Mouse (Mus musculus): Measurements from ENCODE around the gene St7l. TPM values are rescaled to one million over a fixed set of nuclear protein-coding genes. Genes with fewer than 3 reads are reported as not detected.
A peak's percentile ranks its signal among the peaks of the same experiment; 100 is the strongest.
"Not testable (repeated sequence)": the region's sequence is repeated elsewhere in the genome, so short reads cannot be mapped to it uniquely, and the experiment has no call there.

The St7l gene
- polyA plus RNA-seq, 1 experiment from 2014 or later, result 41.1 TPM

DNA sequence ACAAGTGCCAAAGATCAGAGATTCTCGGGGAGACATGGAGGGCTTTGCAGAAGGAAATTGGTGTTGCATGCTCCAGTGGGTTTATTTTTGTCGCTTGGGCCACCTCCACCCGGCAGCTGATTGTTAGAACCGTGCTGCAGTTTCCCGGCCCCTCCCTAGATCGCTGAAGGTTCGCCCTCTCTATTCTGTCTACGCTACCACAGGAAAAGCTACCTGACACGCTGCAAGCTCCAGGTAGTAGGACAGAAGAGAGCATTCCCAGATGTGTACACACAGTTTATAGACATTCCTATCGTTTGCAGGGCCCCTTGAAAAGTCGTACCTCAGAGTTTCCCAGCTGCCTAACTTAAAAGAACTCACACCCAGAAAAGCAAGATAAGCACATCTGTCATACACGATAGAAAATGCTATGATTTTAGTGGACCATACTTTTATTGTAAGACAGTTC, 1.6 kb downstream of the St7l start:
- Histone ChIP-seq H3K9ac (ENCODE audit: low read depth, low read length) (peak overlapping the region; percentile 92), H3K36me3 (ENCODE audit: control insufficient read depth, insufficient read depth, low read length) (peaks cover 8% of the 10 kb centered on the region; the same call in 1 of the 2 replicates), H3K4me2 (replicated peaks; ENCODE audit: low read depth, low read length) (peak overlapping the region; percentile 54), H3K27ac (ENCODE audit: low read depth, low read length) (peak overlapping the region; percentile 96), H3K4me1 (ENCODE audit: control insufficient read depth, insufficient read depth, low read length) (peaks cover 18% of the 10 kb centered on the region), H3K27me3 (ENCODE audit: control insufficient read depth, insufficient read depth, low read length) (no peaks in the 10 kb centered on the region), H3K9me3 (ENCODE audit: control insufficient read depth, low read length) (no peaks in the 10 kb centered on the region), H3K4me3 (ENCODE audit: low read length) (peak overlapping the region; percentile 97)
- no peak for ATAC-seq (ENCODE audit: low FRiP score, low TSS enrichment)
- WGBS, result 2% methylated on average over 12 of the region's 12 CpGs

- peaks cover 18% of the 10 kb centered on the region for H3K4me1 ChIP-seq (ENCODE audit: control insufficient read depth, insufficient read depth, low read length)
- H3K27ac ChIP-seq (ENCODE audit: low read depth, low read length); H3K27me3 ChIP-seq (ENCODE audit: control insufficient read depth, insufficient read depth, low read length); ATAC-seq (ENCODE audit: low FRiP score, low TSS enrichment); H3K4me2 ChIP-seq (replicated peaks; ENCODE audit: low read depth, low read length); H3K9me3 ChIP-seq (ENCODE audit: control insufficient read depth, low read length); H3K9ac ChIP-seq (ENCODE audit: low read depth, low read length): not testable (repeated sequence)
- H3K4me3 ChIP-seq (ENCODE audit: low read length), result peak overlapping the region; percentile 97; the same call in 1 of the 2 replicates
- peaks cover 19% of the 10 kb centered on the region for H3K36me3 ChIP-seq (ENCODE audit: control insufficient read depth, insufficient read depth, low read length)
These were observed 2.9 kb downstream of the St7l start for GRCm38 (mm10) chr3:104866674-104867073.

GRCm38 (mm10) chr3:104869611-104870010, 5.8 kb downstream of the St7l start:
- Histone ChIP-seq H3K27me3 (ENCODE audit: control insufficient read depth, insufficient read depth, low read length) (no peaks in the 10 kb centered on the region), H3K4me3 (ENCODE audit: low read length) (no peak overlapping the region), H3K9ac (ENCODE audit: low read depth, low read length) (no peak overlapping the region), H3K36me3 (ENCODE audit: control insufficient read depth, insufficient read depth, low read length) (peaks cover 48% of the 10 kb centered on the region), H3K4me1 (ENCODE audit: control insufficient read depth, insufficient read depth, low read length) (peaks cover 9% of the 10 kb centered on the region), H3K27ac (ENCODE audit: low read depth, low read length) (no peak overlapping the region), H3K9me3 (ENCODE audit: control insufficient read depth, low read length) (no peaks in the 10 kb centered on the region), H3K4me2 (replicated peaks; ENCODE audit: low read depth, low read length) (no peak overlapping the region)
- no peak for ATAC-seq (ENCODE audit: low FRiP score, low TSS enrichment)

GRCm38 (mm10) chr3:104888585-104888984, 24.8 kb downstream of the St7l start:
- Histone ChIP-seq H3K4me3 (ENCODE audit: low read length) (no peak overlapping the region), H3K27ac (ENCODE audit: low read depth, low read length) (no peak overlapping the region), H3K36me3 (ENCODE audit: control insufficient read depth, insufficient read depth, low read length) (peaks cover 41% of the 10 kb centered on the region; the same call in 1 of the 2 replicates), H3K9me3 (ENCODE audit: control insufficient read depth, low read length) (no peaks in the 10 kb centered on the region), H3K9ac (ENCODE audit: low read depth, low read length) (no peak overlapping the region), H3K4me2 (replicated peaks; ENCODE audit: low read depth, low read length) (no peak overlapping the region), H3K4me1 (ENCODE audit: control insufficient read depth, insufficient read depth, low read length) (no peaks in the 10 kb centered on the region), H3K27me3 (ENCODE audit: control insufficient read depth, insufficient read depth, low read length) (no peaks in the 10 kb centered on the region)
- 85% methylated on average over 3 of the region's 3 CpGs for WGBS
- ATAC-seq (ENCODE audit: low FRiP score, low TSS enrichment), result no peak

DNA sequence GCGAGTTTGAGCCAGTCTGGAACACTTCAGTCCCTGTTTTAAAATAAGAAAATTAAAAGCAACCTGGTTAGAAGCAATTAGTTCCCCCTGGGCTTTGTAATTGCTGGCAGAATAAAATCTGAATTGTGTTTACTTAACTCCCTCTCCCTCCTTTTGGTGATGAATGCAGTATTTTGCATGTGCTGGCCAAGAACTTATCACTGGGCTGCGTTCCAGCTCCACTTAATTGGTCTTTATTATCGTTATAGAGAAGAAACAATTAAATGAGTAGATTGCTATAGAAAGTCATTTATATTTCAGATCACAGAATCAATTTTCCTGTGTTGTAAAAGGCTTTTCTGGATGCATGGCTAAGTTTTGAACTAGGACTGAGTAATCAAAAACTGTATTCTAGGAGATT, 32.3 kb downstream of the St7l start:
- Histone ChIP-seq H3K4me1 (ENCODE audit: control insufficient read depth, insufficient read depth, low read length) (no peaks in the 10 kb centered on the region), H3K9ac (ENCODE audit: low read depth, low read length) (no peak overlapping the region), H3K4me2 (replicated peaks; ENCODE audit: low read depth, low read length) (no peak overlapping the region), H3K27ac (ENCODE audit: low read depth, low read length) (no peak overlapping the region), H3K9me3 (ENCODE audit: control insufficient read depth, low read length) (no peaks in the 10 kb centered on the region), H3K4me3 (ENCODE audit: low read length) (no peak overlapping the region), H3K27me3 (ENCODE audit: control insufficient read depth, insufficient read depth, low read length) (no peaks in the 10 kb centered on the region), H3K36me3 (ENCODE audit: control insufficient read depth, insufficient read depth, low read length) (peaks cover 57% of the 10 kb centered on the region)
- 92% methylated on average over 3 of the region's 3 CpGs for WGBS
- no peak for ATAC-seq (ENCODE audit: low FRiP score, low TSS enrichment)

- Histone ChIP-seq H3K4me3 (ENCODE audit: low read length) (no peak overlapping the region), H3K27me3 (ENCODE audit: control insufficient read depth, insufficient read depth, low read length) (no peaks in the 10 kb centered on the region), H3K4me1 (ENCODE audit: control insufficient read depth, insufficient read depth, low read length) (no peaks in the 10 kb centered on the region), H3K27ac (ENCODE audit: low read depth, low read length) (no peak overlapping the region), H3K36me3 (ENCODE audit: control insufficient read depth, insufficient read depth, low read length) (peaks cover 39% of the 10 kb centered on the region), H3K4me2 (replicated peaks; ENCODE audit: low read depth, low read length) (no peak overlapping the region), H3K9ac (ENCODE audit: low read depth, low read length) (no peak overlapping the region), H3K9me3 (ENCODE audit: control insufficient read depth, low read length) (no peaks in the 10 kb centered on the region)
- WGBS, result 90% methylated on average over 4 of the region's 4 CpGs
- ATAC-seq (ENCODE audit: low FRiP score, low TSS enrichment), result no peak
These were observed 37.3 kb downstream of the St7l start for GRCm38 (mm10) chr3:104901154-104901553.

DNA sequence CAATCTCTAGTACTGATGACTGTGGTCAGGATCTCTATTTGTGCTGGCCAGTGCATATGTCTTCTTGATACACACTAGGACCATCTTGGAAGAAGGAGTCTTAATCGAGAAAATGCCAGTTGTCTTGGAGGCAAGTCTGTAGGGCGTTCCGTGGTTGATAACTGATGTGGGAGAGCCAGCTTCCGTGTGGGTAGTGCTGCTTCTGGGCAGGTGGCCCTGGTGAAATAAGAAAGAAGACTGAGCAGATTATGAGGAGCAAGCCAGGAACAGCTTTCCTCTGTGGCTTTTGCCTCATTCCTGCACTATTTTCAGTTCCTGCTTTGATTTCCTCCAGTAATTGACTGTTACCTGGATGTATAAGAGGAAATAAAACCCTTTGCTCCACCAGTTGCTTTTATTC, 41.6 kb downstream of the St7l start:
- no peak overlapping the region for H3K27ac ChIP-seq (ENCODE audit: low read depth, low read length)
- H3K4me2 ChIP-seq (replicated peaks; ENCODE audit: low read depth, low read length), result no peak overlapping the region
- no peaks in the 10 kb centered on the region for H3K4me1 ChIP-seq (ENCODE audit: control insufficient read depth, insufficient read depth, low read length)
- no peak overlapping the region for H3K9ac ChIP-seq (ENCODE audit: low read depth, low read length)
- H3K4me3 ChIP-seq (ENCODE audit: low read length), result no peak overlapping the region
- no peaks in the 10 kb centered on the region for H3K9me3 ChIP-seq (ENCODE audit: control insufficient read depth, low read length)
- no peaks in the 10 kb centered on the region for H3K27me3 ChIP-seq (ENCODE audit: control insufficient read depth, insufficient read depth, low read length)
- WGBS, result 84% methylated on average over 4 of the region's 4 CpGs
- ATAC-seq (ENCODE audit: low FRiP score, low TSS enrichment), result no peak
- H3K36me3 ChIP-seq (ENCODE audit: control insufficient read depth, insufficient read depth, low read length), result peaks cover 15% of the 10 kb centered on the region

GRCm38 (mm10) chr3:104906007-104906406, 42.2 kb downstream of the St7l start:
- Histone ChIP-seq H3K27me3 (ENCODE audit: control insufficient read depth, insufficient read depth, low read length) (no peaks in the 10 kb centered on the region), H3K4me2 (replicated peaks; ENCODE audit: low read depth, low read length) (no peak overlapping the region), H3K9ac (ENCODE audit: low read depth, low read length) (no peak overlapping the region), H3K4me1 (ENCODE audit: control insufficient read depth, insufficient read depth, low read length) (no peaks in the 10 kb centered on the region), H3K9me3 (ENCODE audit: control insufficient read depth, low read length) (no peaks in the 10 kb centered on the region), H3K36me3 (ENCODE audit: control insufficient read depth, insufficient read depth, low read length) (peaks cover 18% of the 10 kb centered on the region), H3K27ac (ENCODE audit: low read depth, low read length) (no peak overlapping the region), H3K4me3 (ENCODE audit: low read length) (no peak overlapping the region)
- whole genome bisulfite sequencing, result 78% methylated on average over 3 of the region's 3 CpGs
- ATAC-seq (ENCODE audit: low FRiP score, low TSS enrichment), result no peak

DNA sequence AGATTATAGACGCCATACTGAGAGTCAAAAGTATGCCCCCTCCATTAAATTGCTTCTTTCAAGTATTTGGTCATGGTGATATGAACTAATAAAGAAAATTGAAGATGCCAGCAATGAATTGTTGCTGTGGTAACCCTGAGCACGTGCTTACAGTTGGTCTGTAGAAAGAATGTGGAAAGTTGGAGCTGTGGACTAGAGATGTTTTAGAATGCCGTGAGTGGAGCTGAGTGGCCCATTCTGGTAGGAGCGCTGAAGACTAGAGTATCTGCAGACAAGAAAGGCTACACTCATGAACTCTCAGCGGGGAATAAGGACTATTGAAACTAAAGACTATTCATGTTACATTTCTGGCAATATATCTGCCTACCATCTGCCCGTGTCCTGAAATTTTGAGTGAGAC, 45.4 kb downstream of the St7l start:
- Histone ChIP-seq H3K9me3 (ENCODE audit: control insufficient read depth, low read length) (no peaks in the 10 kb centered on the region), H3K27me3 (ENCODE audit: control insufficient read depth, insufficient read depth, low read length) (no peaks in the 10 kb centered on the region), H3K4me2 (replicated peaks; ENCODE audit: low read depth, low read length) (no peak overlapping the region), H3K9ac (ENCODE audit: low read depth, low read length) (no peak overlapping the region), H3K4me1 (ENCODE audit: control insufficient read depth, insufficient read depth, low read length) (no peaks in the 10 kb centered on the region), H3K36me3 (ENCODE audit: control insufficient read depth, insufficient read depth, low read length) (peaks cover 17% of the 10 kb centered on the region), H3K4me3 (ENCODE audit: low read length) (no peak overlapping the region), H3K27ac (ENCODE audit: low read depth, low read length) (no peak overlapping the region)
- WGBS, result 92% methylated on average over 6 of the region's 6 CpGs
- ATAC-seq (ENCODE audit: low FRiP score, low TSS enrichment), result no peak
